Mouse (Mus musculus) MEL (cell line): ENCODE results near the gene Pdlim1.
"Not testable (repeated sequence)": the region's sequence is repeated elsewhere in the genome, so short reads cannot be mapped to it uniquely, and the experiment has no call there.

Experiments used
- GABPA ChIP-seq: IDR thresholded peaks from 2 replicates; pipeline ENCODE4 v1.6.1; 2012; ENCODE audit warnings: low read depth, mild to moderate bottlenecking, inconsistent platforms, low read length, improper control_type of control experiment, moderate library complexity
- HCFC1 ChIP-seq: IDR thresholded peaks from 2 replicates; pipeline ENCODE4 v1.6.1; 2012; ENCODE audit warnings: low read depth, mild to moderate bottlenecking, inconsistent platforms, low read length, improper control_type of control experiment, moderate library complexity
- MAZ ChIP-seq: IDR thresholded peaks from 2 replicates; pipeline ENCODE4 v1.6.1; 2012; ENCODE audit warnings: low read depth, mild to moderate bottlenecking, inconsistent platforms, low read length, improper control_type of control experiment
- POLR2AphosphoS2 ChIP-seq: IDR thresholded peaks from 2 replicates; pipeline ENCODE4 v1.6.1; 2011; ENCODE audit warnings: low read length, improper control_type of control experiment
- RCOR1 ChIP-seq: IDR thresholded peaks from 2 replicates; pipeline ENCODE4 v1.6.1; 2012; ENCODE audit warnings: low read depth, mild to moderate bottlenecking, inconsistent platforms, low read length, improper control_type of control experiment
- USF1 ChIP-seq: IDR thresholded peaks from 2 replicates; pipeline ENCODE4 v1.6.1; 2014; ENCODE audit warnings: low read depth, mild to moderate bottlenecking, inconsistent platforms, low read length, improper control_type of control experiment, moderate library complexity

GRCm38 (mm10) chr19:40202947-40203346 lies 68.7 kb downstream of the Pdlim1 start:
- not testable (repeated sequence) for TF ChIP-seq HCFC1, GABPA, POLR2AphosphoS2, RCOR1, USF1, MAZ
